Mouse (Mus musculus) kidney, embryonic 14.5 days (tissue): ENCODE results near the gene Naa35. TPM values are rescaled to one million over a fixed set of nuclear protein-coding genes. Genes with fewer than 3 reads are reported as not detected.
A peak's percentile ranks its signal among the peaks of the same experiment; 100 is the strongest.

ENCODE experiments used
- ATAC-seq: fragments of 200-750 bp; cut with Nextera tagmentation; 2 replicates; pipeline ENCODE4 v1.8.0; 2017; ENCODE audit warnings: moderate number of reproducible peaks, mild to moderate bottlenecking, moderate TSS enrichment, moderate library complexity; ENCODE audit not compliant: low FRiP score, low TSS enrichment
- H3K27ac ChIP-seq: fragments of 300-500 bp; sonication (generic); 2 replicates; pipeline ENCODE4 v1.5.1; 2014; ENCODE audit warnings: low read depth, mild to moderate bottlenecking, low read length, moderate library complexity, mixed read lengths
- H3K27me3 ChIP-seq: fragments of 300-500 bp; sonication (generic); 2 replicates; pipeline ENCODE4 v1.6.1; 2014; ENCODE audit warnings: mild to moderate bottlenecking, low read length; ENCODE audit not compliant: control insufficient read depth, insufficient read depth
- H3K36me3 ChIP-seq: fragments of 300-500 bp; sonication (generic); 2 replicates; pipeline ENCODE4 v1.6.1; 2014; ENCODE audit warnings: low read length, mixed read lengths; ENCODE audit not compliant: control insufficient read depth, insufficient read depth
- H3K4me1 ChIP-seq: fragments of 300-500 bp; sonication (generic); 2 replicates; pipeline ENCODE4 v1.6.1; 2014; ENCODE audit warnings: low read length, mixed read lengths; ENCODE audit not compliant: control insufficient read depth, insufficient read depth
- H3K4me2 ChIP-seq: fragments of 300-500 bp; sonication (generic); replicated peaks from 2 replicates; pipeline ENCODE4 v1.6.1; 2014; ENCODE audit warnings: low read depth, mild to moderate bottlenecking, low read length
- H3K4me3 ChIP-seq: fragments of 300-500 bp; sonication (generic); 2 replicates; pipeline ENCODE4 v1.5.1; 2014; ENCODE audit warnings: mild to moderate bottlenecking, low read length
- H3K9ac ChIP-seq: fragments of 300-500 bp; sonication (generic); 2 replicates; pipeline ENCODE4 v1.6.1; 2014; ENCODE audit warnings: low read depth, mild to moderate bottlenecking, low read length, moderate library complexity
- H3K9me3 ChIP-seq: fragments of 300-500 bp; sonication (generic); 2 replicates; pipeline ENCODE4 v1.6.1; 2016; ENCODE audit warnings: low read length; ENCODE audit not compliant: control insufficient read depth
- WGBS: fragments of 180-500 bp; shearing (Covaris S2); extraction: QIAGEN DNeasy Blood & Tissue Kit; methylation state at CpG from one replicate; pipeline ENCODE4 v1.1.7; 2014; 5-methylcytosine and 5-hydroxymethylcytosine counted together
- polyA plus RNA-seq: library from polyadenylated mRNA; unstranded; fragments of >200 nt; fragmentation: Nextera tagmentation; extraction: Ambion mirVana; gene quantifications from 2 replicates; pipeline ENCODE4 v1.2.1, GENCODE M21; 2014

Gene Naa35
- polyA plus RNA-seq, 1 experiment from 2014 or later: 93.0 TPM

DNA sequence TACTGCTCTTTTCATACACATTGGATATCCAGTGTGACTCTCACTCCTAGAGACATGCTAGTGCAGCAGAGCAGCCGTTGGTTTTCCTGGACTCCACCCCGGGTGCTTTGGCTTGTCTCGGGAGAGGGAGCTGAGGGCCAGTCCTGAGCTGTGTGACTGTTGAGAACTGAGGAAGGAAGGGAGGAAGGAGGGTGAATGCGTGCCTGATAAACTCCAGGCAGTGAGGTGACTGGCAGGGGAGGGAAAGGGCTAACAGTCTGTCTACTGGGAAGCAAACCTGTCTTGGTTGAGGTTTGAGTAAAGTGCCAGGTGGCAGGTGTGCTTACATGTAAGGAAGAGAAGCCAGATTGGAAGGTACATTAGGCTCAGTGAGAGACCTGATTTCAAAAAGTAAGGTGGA is 28.8 kb downstream of the Naa35 start:
- no peak overlapping the region for H3K27ac ChIP-seq
- no peaks in the 10 kb centered on the region for H3K27me3 ChIP-seq
- WGBS: 84% methylated on average over 4 of the region's 4 CpGs
- H3K4me1 ChIP-seq: no peaks in the 10 kb centered on the region
- no peak for ATAC-seq
- H3K4me3 ChIP-seq: no peak overlapping the region
- no peak overlapping the region for H3K9ac ChIP-seq
- H3K36me3 ChIP-seq: peaks cover 75% of the 10 kb centered on the region
- no peaks in the 10 kb centered on the region for H3K9me3 ChIP-seq
- H3K4me2 ChIP-seq: no peak overlapping the region

DNA sequence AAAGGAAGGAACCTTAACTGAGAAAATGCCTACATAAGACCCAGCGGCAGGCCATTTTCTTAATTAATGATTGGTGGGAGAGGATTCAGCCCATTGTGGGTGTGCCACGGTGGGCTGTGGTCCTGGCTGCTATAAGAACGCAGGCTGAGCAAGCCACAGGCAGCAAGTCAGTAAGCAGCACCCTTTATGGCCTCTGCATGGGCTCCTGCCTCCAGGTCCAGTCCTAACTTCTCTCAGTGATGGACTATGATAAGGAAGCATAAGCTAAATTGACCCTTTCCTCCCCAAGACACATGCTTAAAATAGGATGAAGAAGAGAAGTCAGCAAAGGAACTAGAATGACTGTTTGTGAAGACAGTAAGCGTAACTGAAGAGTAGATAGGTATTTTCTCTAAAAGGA is 30.1 kb downstream of the Naa35 start:
- no peaks in the 10 kb centered on the region for H3K27me3 ChIP-seq
- no peak overlapping the region for H3K27ac ChIP-seq
- no peaks in the 10 kb centered on the region for H3K4me1 ChIP-seq
- no peak overlapping the region for H3K9ac ChIP-seq
- no peak for ATAC-seq
- H3K4me3 ChIP-seq: no peak overlapping the region
- 88% methylated on average over 4 of the region's 4 CpGs for WGBS
- H3K36me3 ChIP-seq: peaks cover 71% of the 10 kb centered on the region
- no peak overlapping the region for H3K4me2 ChIP-seq
- H3K9me3 ChIP-seq: no peaks in the 10 kb centered on the region

DNA sequence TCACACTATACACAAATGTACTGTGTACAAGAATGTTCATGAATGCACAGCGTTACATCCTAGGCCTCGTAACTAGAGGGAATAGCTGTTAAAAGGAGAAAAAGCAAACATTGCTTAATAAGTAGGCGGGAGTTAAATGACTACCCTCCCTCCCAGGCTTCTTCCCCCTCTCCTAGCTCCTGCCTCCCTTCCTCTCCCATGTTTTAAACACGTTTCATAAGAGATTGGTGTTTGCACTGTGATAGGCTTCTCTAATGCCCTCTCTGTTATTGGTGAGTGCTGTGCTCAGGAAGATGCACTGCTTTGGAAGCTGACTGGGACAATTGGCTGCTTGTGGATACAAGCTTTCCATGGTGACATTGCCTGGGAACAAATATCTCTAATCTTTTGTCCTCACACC is 30.5 kb downstream of the Naa35 start:
- Histone ChIP-seq H3K27me3 (no peaks in the 10 kb centered on the region), H3K9me3 (no peaks in the 10 kb centered on the region), H3K36me3 (peaks cover 71% of the 10 kb centered on the region), H3K4me2 (no peak overlapping the region), H3K4me1 (no peaks in the 10 kb centered on the region), H3K9ac (no peak overlapping the region), H3K4me3 (no peak overlapping the region), H3K27ac (no peak overlapping the region)
- ATAC-seq: no peak
- WGBS: 91% methylated on average over 4 of the region's 4 CpGs

- no peaks in the 10 kb centered on the region for H3K4me1 ChIP-seq
- ATAC-seq: 0 out of 2 replicates have a peak, but pooled peaks have one; percentile 28
- H3K27me3 ChIP-seq: no peaks in the 10 kb centered on the region
- 84% methylated on average over 6 of the region's 6 CpGs for WGBS
- no peak overlapping the region for H3K27ac ChIP-seq
- H3K4me3 ChIP-seq: no peak overlapping the region
- no peak overlapping the region for H3K9ac ChIP-seq
- no peak overlapping the region for H3K4me2 ChIP-seq
- H3K9me3 ChIP-seq: no peaks in the 10 kb centered on the region
- peaks cover 78% of the 10 kb centered on the region for H3K36me3 ChIP-seq
Measured at GRCm38 (mm10) chr13:59618463-59618862, 33.4 kb downstream of the Naa35 start.

GRCm38 (mm10) chr13:59621643-59622489 is 36.8 kb downstream of the Naa35 start:
- Histone ChIP-seq H3K4me1 (no peaks in the 10 kb centered on the region), H3K36me3 (peaks cover 81% of the 10 kb centered on the region), H3K27ac (no peak overlapping the region), H3K4me3 (no peak overlapping the region), H3K27me3 (no peaks in the 10 kb centered on the region), H3K9me3 (no peaks in the 10 kb centered on the region), H3K4me2 (no peak overlapping the region), H3K9ac (no peak overlapping the region)
- 92% methylated on average over 7 of the region's 7 CpGs for WGBS
- no peak for ATAC-seq

DNA sequence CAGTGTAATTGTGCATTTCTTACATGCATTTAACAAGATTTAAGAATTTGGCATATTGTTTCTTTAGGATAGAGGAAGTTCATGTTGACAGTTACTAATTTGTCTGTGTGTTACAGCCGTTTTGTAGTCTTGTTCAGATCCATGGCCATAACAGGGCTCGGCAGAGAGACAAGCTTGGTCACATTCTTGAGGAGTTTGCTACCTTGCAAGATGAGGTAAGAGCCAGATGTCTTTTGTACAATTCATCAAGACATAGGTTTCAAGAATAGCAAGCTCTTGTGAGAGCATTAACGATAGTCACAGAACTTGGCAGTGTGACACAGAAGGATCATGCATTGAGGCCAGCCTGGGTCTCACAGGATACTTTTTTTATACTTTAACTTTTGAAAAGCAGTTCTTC is 39.3 kb downstream of the Naa35 start:
- H3K27ac ChIP-seq: no peak overlapping the region
- peaks cover 79% of the 10 kb centered on the region for H3K36me3 ChIP-seq
- H3K4me1 ChIP-seq: no peaks in the 10 kb centered on the region
- 69% methylated on average over 3 of the region's 3 CpGs for WGBS
- H3K4me3 ChIP-seq: no peak overlapping the region
- H3K27me3 ChIP-seq: no peaks in the 10 kb centered on the region
- H3K9me3 ChIP-seq: no peaks in the 10 kb centered on the region
- no peak overlapping the region for H3K9ac ChIP-seq
- H3K4me2 ChIP-seq: no peak overlapping the region
- ATAC-seq: no peak

DNA sequence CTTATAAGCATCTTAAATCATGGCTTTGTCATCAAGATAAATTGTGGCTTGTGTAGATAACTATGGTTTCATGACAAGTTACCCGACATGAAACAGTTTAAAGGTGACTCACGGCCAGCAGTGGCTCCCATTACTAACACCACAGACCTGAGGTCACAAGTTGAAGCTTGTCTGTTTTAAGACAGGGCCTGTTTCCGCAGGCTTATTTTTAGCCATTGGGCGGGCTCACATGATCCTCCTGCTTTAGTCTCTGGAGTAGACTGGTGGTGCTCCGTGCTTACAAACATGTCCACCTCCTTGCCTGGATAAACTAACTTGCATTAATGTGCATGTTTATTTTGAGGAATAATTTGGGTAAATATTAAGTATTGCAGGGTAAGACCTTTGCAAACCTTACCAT is 39.8 kb downstream of the Naa35 start:
- Histone ChIP-seq H3K27me3 (no peaks in the 10 kb centered on the region), H3K36me3 (peaks cover 81% of the 10 kb centered on the region), H3K4me2 (no peak overlapping the region), H3K27ac (no peak overlapping the region), H3K4me1 (no peaks in the 10 kb centered on the region), H3K4me3 (no peak overlapping the region), H3K9ac (no peak overlapping the region), H3K9me3 (no peaks in the 10 kb centered on the region)
- WGBS: 50% methylated on average over 5 of the region's 5 CpGs
- no peak for ATAC-seq

DNA sequence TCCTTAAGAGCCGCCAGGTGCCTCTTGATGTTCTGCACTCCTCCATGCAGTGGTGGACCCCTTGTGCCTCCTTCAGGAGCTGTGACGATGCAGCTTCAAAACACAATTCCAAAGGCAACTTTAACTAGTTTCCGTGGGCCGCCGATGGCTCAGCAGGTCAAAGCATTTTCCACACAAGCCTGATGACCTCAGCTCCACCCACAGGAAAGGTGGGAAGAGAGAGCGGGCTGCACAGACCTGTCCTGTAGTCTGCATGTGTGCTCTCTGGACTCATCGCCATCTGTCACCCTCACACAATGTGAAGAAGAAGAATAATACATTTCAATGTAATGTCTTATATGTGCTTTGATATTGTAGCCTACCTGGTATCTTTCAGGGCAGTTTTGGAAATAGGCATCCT is 41.7 kb downstream of the Naa35 start:
- H3K4me1 ChIP-seq: no peaks in the 10 kb centered on the region
- no peaks in the 10 kb centered on the region for H3K9me3 ChIP-seq
- WGBS: 86% methylated on average over 7 of the region's 7 CpGs
- H3K4me2 ChIP-seq: no peak overlapping the region
- no peak for ATAC-seq
- H3K27me3 ChIP-seq: no peaks in the 10 kb centered on the region
- H3K36me3 ChIP-seq: peaks cover 79% of the 10 kb centered on the region
- no peak overlapping the region for H3K4me3 ChIP-seq
- H3K27ac ChIP-seq: no peak overlapping the region
- H3K9ac ChIP-seq: no peak overlapping the region

- Histone ChIP-seq H3K4me2 (no peak overlapping the region), H3K27ac (no peak overlapping the region), H3K9ac (no peak overlapping the region), H3K9me3 (no peaks in the 10 kb centered on the region), H3K4me1 (no peaks in the 10 kb centered on the region), H3K4me3 (no peak overlapping the region), H3K27me3 (no peaks in the 10 kb centered on the region), H3K36me3 (peaks cover 77% of the 10 kb centered on the region)
- WGBS: 68% methylated on average over 5 of the region's 5 CpGs
- no peak for ATAC-seq
Measured at GRCm38 (mm10) chr13:59634637-59635036, 49.6 kb downstream of the Naa35 start.
